Mouse (Mus musculus) small intestine, adult 2 months (tissue): ENCODE measurements around the gene Wnk2.

Experiments used
- CTCF ChIP-seq: fragments of 200-500 bp; IDR thresholded peaks from 2 replicates; pipeline ENCODE4 v1.5.1; 2012; ENCODE audit warnings: low read depth, mild to moderate bottlenecking, control low read depth, inconsistent platforms, low read length, moderate library complexity, mixed read lengths; ENCODE audit not compliant: insufficient replicate concordance, insufficient read length; ENCODE audit errors: extremely low read depth
- POLR2A ChIP-seq: fragments of 200-500 bp; IDR thresholded peaks from 2 replicates; pipeline ENCODE4 v1.6.1; 2012; ENCODE audit warnings: low read depth, mild to moderate bottlenecking, control low read depth, inconsistent platforms, low read length, moderate library complexity

GRCm38 (mm10) chr13:49131946-49132687 lies 15.7 kb downstream of the Wnk2 start:
- TF ChIP-seq POLR2A (no peak), CTCF (no peak)
